Mouse (Mus musculus) cerebellum, adult 2 months (tissue): ENCODE measurements around the gene Rab3a. TPM values are rescaled to one million over a fixed set of nuclear protein-coding genes. Genes with fewer than 3 reads are reported as not detected.

Source experiments
- DNase-seq, 2 experiments: peaks; one replicate each; pipeline ENCODE4 v3.0.0; 2021
- H3K27ac ChIP-seq: fragments of 200-500 bp; 2 replicates; pipeline ENCODE4 v1.5.1; 2012; ENCODE audit warnings: low read length, control low read depth, inconsistent platforms; ENCODE audit not compliant: insufficient read depth
- H3K27me3 ChIP-seq: fragments of 200-500 bp; 2 replicates; pipeline ENCODE4 v1.6.1; 2012; ENCODE audit warnings: inconsistent platforms, mild to moderate bottlenecking, low read length, moderate library complexity; ENCODE audit not compliant: control insufficient read depth, insufficient read depth
- H3K4me1 ChIP-seq: fragments of 200-500 bp; 2 replicates; pipeline ENCODE4 v1.6.1; 2011; ENCODE audit warnings: low read length; ENCODE audit not compliant: control insufficient read depth, insufficient read depth
- H3K4me3 ChIP-seq: fragments of 200-500 bp; replicated peaks from 2 replicates; pipeline ENCODE3; 2011; ENCODE audit warnings: mild to moderate bottlenecking, low read depth, low read length, control low read depth; ENCODE audit not compliant: insufficient read depth
- CTCF ChIP-seq: fragments of 200-500 bp; IDR thresholded peaks from 2 replicates; pipeline ENCODE4 v1.5.1; 2011; ENCODE audit warnings: low read depth, mild to moderate bottlenecking, control low read depth, low read length, moderate library complexity, borderline replicate concordance; ENCODE audit not compliant: insufficient read depth
- POLR2A ChIP-seq: fragments of 200-500 bp; IDR thresholded peaks from 2 replicates; pipeline ENCODE4 v1.6.1; 2011; ENCODE audit warnings: low read length, control low read depth, borderline replicate concordance; ENCODE audit not compliant: insufficient read depth
- WGBS: fragments of 180-500 bp; shearing (Covaris S2); methylation state at CpG from one replicate; pipeline ENCODE4 v1.1.7; 2018; 5-methylcytosine and 5-hydroxymethylcytosine counted together
- polyA plus RNA-seq: library from polyadenylated mRNA; depleted of rRNA; stranded (reverse); fragments of >200 nt; gene quantifications from 2 replicates; pipeline ENCODE4 v1.2.3, GENCODE M21; 2012

Gene Rab3a
- polyA plus RNA-seq, 1 experiment: 1,156 TPM

DNA sequence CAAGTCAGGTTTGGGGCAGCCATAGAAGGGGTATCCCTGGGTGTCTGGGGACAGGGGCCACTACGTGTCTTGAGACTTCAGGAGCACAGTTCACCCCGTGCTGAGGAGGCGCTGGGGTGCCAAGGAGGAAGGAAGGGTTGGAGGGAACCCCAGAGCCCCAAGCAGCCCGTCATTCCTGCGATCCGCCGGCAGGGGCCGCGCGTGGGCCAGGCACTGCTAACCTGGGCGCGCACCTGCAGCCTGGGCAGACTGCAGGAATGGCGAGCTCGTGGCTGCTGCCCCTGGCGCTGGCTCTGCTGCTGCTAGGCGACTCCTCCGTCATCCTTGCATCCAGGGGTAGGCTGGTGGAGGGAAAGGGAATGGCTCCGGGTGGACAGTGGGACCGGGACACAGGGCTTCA lies 36.2 kb upstream of the Rab3a start, which contains the start of gene Gm3336:
Gene Gm3336, plus strand, starts transcription at position 247 of the 400 bp plus-strand sequence.
- Histone ChIP-seq H3K27me3 (no peaks in the 10 kb centered on the region), H3K27ac (no peak within 1 kb of the TSS), H3K4me1 (no peaks in the 10 kb centered on the region; the same call in 1 of the 2 replicates), H3K4me3 (no peak within 1 kb of the TSS)
- 1% methylated on average over 19 of the region's 19 CpGs for WGBS
- TF ChIP-seq CTCF (peak; percentile 85), POLR2A (no peak)
- peak; percentile 74 to 82 for DNase-seq

- DNase-seq: peak in 1 of 2 experiments; percentile 13
Measured at GRCm38 (mm10) chr8:70719796-70720270, 34.6 kb upstream of the Rab3a start.

DNA sequence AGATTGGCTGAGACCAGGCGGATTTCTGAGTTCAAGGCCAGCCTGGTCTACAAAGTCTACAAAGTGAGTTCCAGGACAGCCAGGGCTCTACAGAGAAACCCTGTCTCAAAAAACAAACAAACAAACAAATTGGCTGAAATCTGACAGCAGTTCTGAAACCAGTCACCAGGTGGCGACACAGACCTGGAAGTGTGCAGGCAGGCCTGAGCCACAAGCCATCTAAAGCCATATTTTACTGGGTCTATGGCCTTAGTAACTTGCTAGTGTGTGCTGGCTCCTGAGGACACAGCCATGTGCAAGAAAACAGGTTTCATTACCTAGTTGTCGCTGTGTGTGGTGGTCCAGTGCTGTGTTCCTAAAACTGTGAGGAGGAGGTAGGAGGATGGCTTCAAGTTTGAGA lies 33.7 kb upstream of the Rab3a start:
- WGBS: 2% methylated on average over 3 of the region's 3 CpGs
- Histone ChIP-seq H3K27me3 (no peaks in the 10 kb centered on the region), H3K4me3 (no peak overlapping the region), H3K27ac (no peak overlapping the region), H3K4me1 (no peaks in the 10 kb centered on the region; the same call in 1 of the 2 replicates)
- DNase-seq: peak; percentile 72 to 90
- TF ChIP-seq CTCF (peak; percentile 97), POLR2A (no peak)

More at GRCm38 (mm10) chr8:70719796-70720270, 34.6 kb upstream of the Rab3a start:
- H3K27ac ChIP-seq: no peak overlapping the region
- H3K27me3 ChIP-seq: no peaks in the 10 kb centered on the region
- no peak overlapping the region for H3K4me3 ChIP-seq
- 58% methylated on average over 9 of the region's 9 CpGs for WGBS
- H3K4me1 ChIP-seq: no peaks in the 10 kb centered on the region; the same call in 1 of the 2 replicates
- TF ChIP-seq POLR2A (no peak), CTCF (no peak)

DNA sequence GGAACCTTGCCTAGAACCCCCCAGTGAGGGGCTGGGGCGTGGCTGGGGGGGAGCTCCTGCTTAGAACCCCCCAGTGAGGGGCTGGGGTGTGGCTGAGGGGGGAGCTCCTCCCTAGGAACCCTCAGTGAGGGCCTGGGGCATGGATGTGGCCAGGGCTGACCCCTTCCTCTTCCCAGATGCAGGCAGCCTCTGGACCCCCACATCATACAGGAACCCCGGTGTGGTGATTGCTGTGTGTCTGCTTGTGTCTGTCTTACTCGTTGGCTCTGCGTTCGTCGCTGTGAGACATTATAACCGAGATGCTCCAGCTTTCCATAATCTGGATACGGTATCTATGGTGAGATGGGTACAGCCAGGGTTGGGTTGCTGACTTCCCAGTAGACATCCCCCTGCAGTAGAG lies 32.9 kb upstream of the Rab3a start:
- WGBS: 84% methylated on average over 8 of the region's 8 CpGs
- Histone ChIP-seq H3K27me3 (no peaks in the 10 kb centered on the region), H3K4me3 (no peak overlapping the region), H3K27ac (no peak overlapping the region), H3K4me1 (no peaks in the 10 kb centered on the region; the same call in 1 of the 2 replicates)
- DNase-seq: no peak
- TF ChIP-seq CTCF: no peak
- no peak for TF ChIP-seq POLR2A

DNA sequence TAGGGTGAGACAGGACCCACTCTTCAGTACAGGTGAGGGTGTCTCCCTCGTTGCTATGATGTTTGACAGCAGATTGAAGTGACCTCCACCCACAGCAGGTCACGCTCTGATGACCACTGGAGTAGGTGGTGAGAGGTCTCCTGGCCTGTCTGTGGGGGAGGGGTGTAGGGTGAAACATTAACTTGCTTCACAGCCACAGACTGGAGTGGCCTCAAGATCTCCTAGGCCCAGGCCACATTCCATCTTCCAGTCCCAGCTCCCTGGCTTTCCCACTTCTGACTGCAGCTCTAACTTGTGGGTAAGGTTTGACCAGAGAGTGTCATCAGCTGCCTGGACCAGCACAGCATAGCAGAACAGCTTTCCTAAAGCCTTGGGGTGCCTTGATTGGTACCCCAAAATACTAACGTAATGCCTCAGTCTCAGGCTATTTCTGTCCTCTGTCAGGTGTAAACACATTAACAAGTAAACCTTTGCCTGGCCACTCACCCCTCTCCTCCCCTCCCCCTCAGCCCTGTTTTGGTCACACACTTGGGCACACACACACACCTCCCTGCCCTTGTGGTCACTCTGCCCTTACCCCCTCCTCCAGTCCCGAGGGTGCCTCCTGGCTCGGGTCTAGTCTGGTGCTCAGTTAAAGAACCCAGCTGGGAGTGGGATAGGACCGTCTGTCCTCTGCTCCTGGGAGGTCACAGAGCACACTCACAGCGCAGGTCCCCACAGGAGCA lies 30.8 kb upstream of the Rab3a start, which contains the start of gene Pde4c:
Gene Pde4c, plus strand, starts transcription at position 235 of the 725 bp plus-strand sequence.
- DNase-seq: no peak
- TF ChIP-seq POLR2A (no peak), CTCF (no peak)
- 63% methylated on average over 7 of the region's 7 CpGs for WGBS
- Histone ChIP-seq H3K27ac (no peak within 1 kb of the TSS), H3K4me1 (no peaks in the 10 kb centered on the region), H3K4me3 (no peak within 1 kb of the TSS), H3K27me3 (no peaks in the 10 kb centered on the region)

DNA sequence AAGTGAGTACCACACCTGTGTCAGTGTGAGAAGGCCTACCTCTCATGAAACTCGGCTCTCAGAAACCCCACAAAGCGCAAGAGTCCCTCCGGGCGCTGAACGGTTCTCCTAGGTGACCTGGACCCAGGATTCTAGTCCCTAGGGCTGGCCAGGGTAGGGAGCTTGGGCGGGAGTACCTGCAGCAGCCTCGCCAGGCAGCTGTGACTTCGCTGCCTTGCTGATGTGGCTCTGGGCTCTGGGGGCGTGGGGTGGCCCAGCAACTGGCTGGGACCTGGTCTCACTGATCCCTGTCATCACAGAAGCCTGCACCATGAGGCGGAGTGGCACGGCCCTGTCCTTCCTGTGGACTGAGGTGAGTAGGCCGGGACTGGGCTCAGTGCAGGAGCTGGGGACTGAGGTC lies 30.3 kb upstream of the Rab3a start:
- H3K4me1 ChIP-seq: no peaks in the 10 kb centered on the region
- no peaks in the 10 kb centered on the region; the same call in 1 of the 2 replicates for H3K27me3 ChIP-seq
- DNase-seq: no peak
- no peak overlapping the region for H3K27ac ChIP-seq
- H3K4me3 ChIP-seq: no peak overlapping the region
- no peak for TF ChIP-seq POLR2A
- no peak for TF ChIP-seq CTCF
- WGBS: 82% methylated on average over 12 of the region's 12 CpGs

DNA sequence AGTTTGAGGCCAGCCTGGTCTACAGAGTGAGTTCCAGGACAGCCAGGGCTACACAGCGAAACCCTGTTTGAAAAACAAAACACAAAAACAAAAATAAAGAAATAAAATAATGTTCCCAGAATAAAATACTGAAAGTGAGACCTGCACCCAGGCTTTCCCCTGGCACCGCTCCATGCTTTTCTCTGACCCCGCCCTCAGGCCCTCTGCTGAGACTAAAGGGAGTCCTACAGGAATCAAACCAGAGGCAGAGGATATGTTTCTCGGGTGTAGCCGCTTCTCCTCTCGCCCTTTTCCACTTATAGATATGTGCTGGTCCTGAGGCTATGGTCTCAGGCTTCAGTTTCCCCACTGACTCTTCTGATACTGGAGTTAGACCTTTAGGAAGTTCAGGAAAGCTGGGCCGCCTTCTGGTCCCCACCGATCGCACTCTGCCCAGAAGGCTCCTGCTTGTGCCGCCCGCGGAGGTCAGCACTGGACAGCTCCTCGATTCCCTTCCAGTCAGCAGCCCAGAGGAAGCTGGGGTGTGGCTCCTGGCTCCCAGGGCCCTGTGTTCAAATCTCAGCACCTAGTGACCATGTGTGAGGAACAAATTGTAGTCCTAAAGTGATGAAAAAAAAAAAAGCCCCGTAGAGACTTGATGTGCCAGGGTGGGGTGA lies 28.6 kb upstream of the Rab3a start:
- no peak for DNase-seq
- Histone ChIP-seq H3K4me3 (no peak overlapping the region), H3K27me3 (no peaks in the 10 kb centered on the region; the same call in 1 of the 2 replicates), H3K27ac (no peak overlapping the region), H3K4me1 (no peaks in the 10 kb centered on the region)
- WGBS: 47% methylated on average over 14 of the region's 14 CpGs
- TF ChIP-seq POLR2A (no peak), CTCF (no peak)
